21 mouse cellular contexts compared by ENCODE assay signal in genomic region chr13:45953098-45953497, GRCm38 (mm10).
"Had no signal": no experiment of that assay in that cellular context is flagged by ENCODE, and none has a peak within 500 bp of the region (broad histone marks: within the 10 kb centered on the region; RNA-seq: fewer than 3 reads in every experiment).

No protein-coding gene starts in this region.

- H3K4me3 ChIP-seq: intestine, embryonic 15.5 days; kidney, embryonic 15.5 days; limb, embryonic 12.5 days; limb, embryonic 15.5 days; megakaryocyte, embryonic 14.5 days; midbrain, embryonic 10.5 days; midbrain, embryonic 13.5 days had no signal

- ATAC-seq: intestine, embryonic 15.5 days; liver, postnatal 0 days; lung, postnatal 0 days; midbrain, embryonic 13.5 days had no signal

- H3K4me2 ChIP-seq: intestine, embryonic 15.5 days; kidney, embryonic 15.5 days; limb, embryonic 12.5 days; limb, embryonic 15.5 days; liver, embryonic 11.5 days; lung, embryonic 14.5 days; midbrain, embryonic 13.5 days had no signal

- H3K27me3 ChIP-seq: intestine, embryonic 15.5 days; kidney, embryonic 15.5 days; limb, embryonic 12.5 days; megakaryocyte, embryonic 14.5 days had no signal

- H3K27ac ChIP-seq: intestine, embryonic 15.5 days; kidney, embryonic 15.5 days; limb, embryonic 12.5 days; limb, embryonic 15.5 days; liver, embryonic 14.5 days; midbrain, embryonic 10.5 days; midbrain, embryonic 13.5 days; stomach, postnatal 0 days had no signal

- DNase-seq: kidney, adult 11 months; kidney, adult 8-10 months; kidney, postnatal 10 days; kidney, postnatal 36 days; layer of hippocampus, postnatal 36 days; left cerebral cortex, postnatal 4 days; liver, postnatal 0 days; lung, embryonic 14.5 days; right cerebral cortex, postnatal 4 days; thymus, postnatal 25 days had no signal

- H3K9ac ChIP-seq: intestine, embryonic 15.5 days; kidney, embryonic 15.5 days; limb, embryonic 12.5 days; limb, embryonic 15.5 days; liver, embryonic 14.5 days; liver, postnatal 0 days; lung, embryonic 14.5 days; midbrain, embryonic 13.5 days had no signal

- H3K9me3 ChIP-seq: intestine, embryonic 15.5 days; kidney, embryonic 15.5 days; limb, embryonic 12.5 days; limb, embryonic 15.5 days; megakaryocyte, embryonic 14.5 days; midbrain, embryonic 10.5 days; midbrain, embryonic 13.5 days had no signal

- H3K36me3 ChIP-seq: intestine, embryonic 15.5 days; kidney, embryonic 15.5 days; limb, embryonic 12.5 days; limb, embryonic 15.5 days; midbrain, embryonic 10.5 days; midbrain, embryonic 13.5 days had no signal
